Mouse (Mus musculus) embryonic facial prominence, embryonic 15.5 days (tissue): ENCODE data around the gene Txndc17. TPM values are rescaled to one million over a fixed set of nuclear protein-coding genes. Genes with fewer than 3 reads are reported as not detected.

Source experiments
- polyA plus RNA-seq: library from polyadenylated mRNA; unstranded; fragments of >200 nt; fragmentation: Nextera tagmentation; extraction: Ambion mirVana; gene quantifications from 2 replicates; pipeline ENCODE4 v1.2.1, GENCODE M21; 2015

Txndc17 gene
- polyA plus RNA-seq, 1 experiment from 2014 or later = 254 TPM

Other genes with a start within 250 kb of the Txndc17 start
- gene Aipl1, start 170.0 kb upstream of the Txndc17 start, polyA plus RNA-seq = 0.38 and 0.56 TPM in 2 replicates
- gene Pimreg, start 165.5 kb upstream of the Txndc17 start, polyA plus RNA-seq = 89.1 and 89.5 TPM in 2 replicates
- gene Pitpnm3, start 71.8 kb upstream of the Txndc17 start, polyA plus RNA-seq = 1.9 and 2.0 TPM in 2 replicates
- gene Gm43951, start 707 bp upstream of the Txndc17 start, polyA plus RNA-seq = 0.41 and 0.43 TPM in 2 replicates
- gene 4933427D14Rik, start 88 bp upstream of the Txndc17 start, polyA plus RNA-seq = 13.5 and 17.2 TPM in 2 replicates
- gene Med31, start 8.0 kb downstream of the Txndc17 start, polyA plus RNA-seq = 49.4 and 50.9 TPM in 2 replicates
- gene Slc13a5, start 59.7 kb downstream of the Txndc17 start, polyA plus RNA-seq = 9.2 and 9.4 TPM in 2 replicates
- gene Xaf1, start 94.1 kb downstream of the Txndc17 start, polyA plus RNA-seq = 4.5 and 5.5 TPM in 2 replicates
- gene Fbxo39, start 106.9 kb downstream of the Txndc17 start, polyA plus RNA-seq = not detected in 2 replicates
- gene Tekt1, start 154.9 kb downstream of the Txndc17 start, polyA plus RNA-seq = 20.6 and 40.5 TPM in 2 replicates
- gene Smtnl2, start 204.2 kb downstream of the Txndc17 start, polyA plus RNA-seq = 58.8 and 64.3 TPM in 2 replicates
- 6.3 and 7.0 TPM in 2 replicates for gene Ggt6, start 228.0 kb downstream of the Txndc17 start, polyA plus RNA-seq
- 123 and 138 TPM in 2 replicates for gene Mybbp1a, start 233.8 kb downstream of the Txndc17 start, polyA plus RNA-seq